Mouse (Mus musculus) forebrain, embryonic 16.5 days (tissue): ENCODE data around the gene Myo10. TPM values are rescaled to one million over a fixed set of nuclear protein-coding genes. Genes with fewer than 3 reads are reported as not detected.
A peak's percentile ranks its signal among the peaks of the same experiment; 100 is the strongest.

Experiments
- ATAC-seq: fragments of 200-750 bp; cut with Nextera tagmentation; 2 replicates; pipeline ENCODE4 v1.8.0; 2017; ENCODE audit warnings: mild to moderate bottlenecking, moderate library complexity
- H3K27ac ChIP-seq: fragments of 300-500 bp; sonication (generic); 2 replicates; pipeline ENCODE4 v1.5.1; 2014; ENCODE audit warnings: low read length, control low read depth
- H3K27me3 ChIP-seq: fragments of 300-500 bp; sonication (generic); replicated peaks from 2 replicates; pipeline ENCODE4 v1.6.1; 2014; ENCODE audit warnings: low read length; ENCODE audit not compliant: control insufficient read depth, insufficient read depth
- H3K36me3 ChIP-seq: fragments of 300-500 bp; sonication (generic); 2 replicates; pipeline ENCODE4 v1.6.1; 2014; ENCODE audit not compliant: control insufficient read depth, insufficient read depth
- H3K4me1 ChIP-seq: fragments of 300-500 bp; sonication (generic); replicated peaks from 2 replicates; pipeline ENCODE4 v1.6.1; 2014; ENCODE audit warnings: low read length; ENCODE audit not compliant: control insufficient read depth, insufficient read depth
- H3K4me2 ChIP-seq: fragments of 300-500 bp; sonication (generic); 2 replicates; pipeline ENCODE4 v1.6.1; 2014; ENCODE audit warnings: mild to moderate bottlenecking, low read length, control low read depth
- H3K4me3 ChIP-seq: fragments of 300-500 bp; sonication (generic); replicated peaks from 2 replicates; pipeline ENCODE4 v1.5.1; 2014; ENCODE audit warnings: mild to moderate bottlenecking, low read length, control low read depth
- H3K9ac ChIP-seq: fragments of 300-500 bp; sonication (generic); replicated peaks from 2 replicates; pipeline ENCODE4 v1.6.1; 2014; ENCODE audit warnings: low read depth, low read length, control low read depth
- H3K9me3 ChIP-seq: fragments of 300-500 bp; sonication (generic); 2 replicates; pipeline ENCODE4 v1.6.1; 2016; ENCODE audit warnings: low read length; ENCODE audit not compliant: control insufficient read depth
- WGBS: fragments of 180-500 bp; shearing (Covaris S2); extraction: QIAGEN DNeasy Blood & Tissue Kit; methylation state at CpG from one replicate; pipeline ENCODE4 v1.1.7; 2014; 5-methylcytosine and 5-hydroxymethylcytosine counted together
- polyA plus RNA-seq: library from polyadenylated mRNA; unstranded; fragments of >200 nt; fragmentation: Nextera tagmentation; extraction: Ambion mirVana; gene quantifications from 2 replicates; pipeline ENCODE4 v1.2.1, GENCODE M21; 2015

The Myo10 gene
- 38.4 and 44.8 TPM in 2 replicates for polyA plus RNA-seq

DNA sequence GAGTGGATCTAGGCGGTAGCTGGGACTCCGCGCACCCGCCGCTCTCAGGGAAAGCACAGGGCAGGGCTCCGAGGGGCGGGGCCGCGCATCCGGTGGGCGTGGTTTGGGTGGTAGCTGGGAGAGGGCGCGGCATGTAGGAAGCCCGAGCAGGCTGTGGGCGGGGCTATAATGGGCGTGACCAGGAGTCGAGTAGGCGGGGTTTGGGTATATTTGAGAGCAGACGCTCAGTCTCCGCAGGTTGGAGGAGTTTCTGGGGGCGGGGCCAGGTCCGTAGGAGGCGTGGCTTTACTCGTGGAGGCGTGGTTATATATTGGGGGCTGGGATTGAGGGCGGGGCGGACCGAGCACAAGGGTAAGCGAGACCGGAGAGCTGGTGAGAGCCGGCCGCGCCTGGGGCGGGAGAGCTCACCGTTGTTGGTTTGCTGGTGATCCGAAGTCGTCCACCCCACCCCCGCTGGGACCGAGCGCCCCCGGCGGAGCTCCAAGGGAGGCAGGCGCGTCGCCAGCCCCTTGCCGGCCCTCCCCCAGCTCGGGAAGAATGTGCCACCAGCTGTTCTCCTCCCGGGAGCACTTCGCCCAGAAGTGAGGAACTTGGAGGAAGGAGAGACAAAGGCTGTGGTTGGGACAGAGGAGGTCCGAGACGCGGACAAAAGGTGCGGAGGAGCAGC lies at the start of gene Myo10:
Myo10 (plus strand) TSS at position 326 of the 667 bp plus-strand sequence.
- Histone ChIP-seq H3K9me3 (no peaks in the 10 kb centered on the region), H3K4me1 (peaks cover 10% of the 10 kb centered on the region), H3K4me3 (peak within 1 kb of the TSS; percentile 69), H3K27ac (no peak within 1 kb of the TSS), H3K27me3 (peaks cover 38% of the 10 kb centered on the region), H3K36me3 (no peaks in the 10 kb centered on the region), H3K4me2 (peak within 1 kb of the TSS; percentile 100), H3K9ac (peak within 1 kb of the TSS; percentile 64)
- under 1% methylated on average over 53 of the region's 53 CpGs for WGBS
- peak; percentile 94 for ATAC-seq

DNA sequence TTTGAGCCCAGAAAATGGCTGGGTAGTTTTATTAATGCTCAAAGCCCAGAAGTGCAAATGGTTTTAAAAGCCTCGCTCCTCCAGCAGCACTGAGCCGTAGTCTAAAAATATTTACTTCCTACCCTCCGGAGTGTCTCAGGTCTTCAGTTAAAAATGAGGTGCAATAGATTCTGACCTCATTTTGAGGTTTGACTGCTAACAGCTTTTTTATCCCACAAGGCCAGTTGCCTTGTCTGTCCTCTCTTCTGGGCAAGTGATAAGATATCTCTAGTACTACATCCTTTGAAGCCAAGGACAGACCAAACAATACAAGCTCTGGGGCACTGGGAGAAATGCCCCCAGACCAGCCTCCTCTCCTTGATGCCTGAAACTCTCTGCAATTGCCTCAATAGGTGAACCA lies 49.2 kb upstream of the Myo10 start:
- no peaks in the 10 kb centered on the region for H3K27me3 ChIP-seq
- H3K9ac ChIP-seq = no peak overlapping the region
- no peaks in the 10 kb centered on the region for H3K36me3 ChIP-seq
- no peak overlapping the region for H3K27ac ChIP-seq
- H3K4me2 ChIP-seq = no peak overlapping the region
- no peak for ATAC-seq
- no peak overlapping the region for H3K4me3 ChIP-seq
- H3K9me3 ChIP-seq = no peaks in the 10 kb centered on the region
- 89% methylated on average over 3 of the region's 3 CpGs for WGBS
- H3K4me1 ChIP-seq = no peaks in the 10 kb centered on the region

DNA sequence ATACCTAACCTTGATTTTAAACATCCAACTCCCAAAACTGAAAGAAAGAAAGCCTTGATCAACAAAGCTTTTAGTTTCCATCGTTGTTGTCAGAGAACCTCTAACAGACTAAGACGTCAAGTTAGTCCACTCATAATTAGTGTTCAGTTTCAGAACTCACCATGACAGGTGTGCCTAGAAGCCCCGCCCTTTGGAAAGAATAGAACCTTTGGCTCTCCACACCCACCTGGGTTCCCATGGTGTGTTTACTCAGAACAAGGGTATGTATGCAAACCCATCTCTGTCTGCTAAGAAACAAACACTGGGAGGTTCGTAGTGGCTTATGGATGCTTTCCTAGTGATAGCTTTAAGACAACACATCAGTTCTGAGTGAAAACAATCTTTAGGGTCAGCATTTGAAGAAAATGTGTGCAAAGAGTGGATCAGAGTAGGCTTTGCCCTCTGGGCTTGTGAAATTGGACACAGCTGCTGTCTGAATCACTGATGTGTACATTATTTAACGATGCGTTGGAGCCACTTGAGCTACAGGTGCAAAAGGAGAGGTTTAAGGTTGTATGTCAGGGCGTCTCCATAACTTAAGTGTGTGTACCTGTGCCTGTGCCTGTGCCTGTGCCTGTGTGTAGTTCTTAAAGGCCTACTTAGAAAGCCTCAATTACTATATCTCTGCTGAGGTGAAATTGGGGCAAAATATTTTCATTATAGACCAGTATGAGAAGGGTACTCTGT lies 48.3 kb upstream of the Myo10 start:
- Histone ChIP-seq H3K9me3 (no peaks in the 10 kb centered on the region), H3K4me3 (no peak overlapping the region), H3K36me3 (no peaks in the 10 kb centered on the region), H3K27me3 (no peaks in the 10 kb centered on the region), H3K9ac (no peak overlapping the region), H3K4me2 (no peak overlapping the region), H3K4me1 (no peaks in the 10 kb centered on the region), H3K27ac (no peak overlapping the region)
- WGBS = 74% methylated on average over 7 of the region's 7 CpGs
- ATAC-seq = no peak

DNA sequence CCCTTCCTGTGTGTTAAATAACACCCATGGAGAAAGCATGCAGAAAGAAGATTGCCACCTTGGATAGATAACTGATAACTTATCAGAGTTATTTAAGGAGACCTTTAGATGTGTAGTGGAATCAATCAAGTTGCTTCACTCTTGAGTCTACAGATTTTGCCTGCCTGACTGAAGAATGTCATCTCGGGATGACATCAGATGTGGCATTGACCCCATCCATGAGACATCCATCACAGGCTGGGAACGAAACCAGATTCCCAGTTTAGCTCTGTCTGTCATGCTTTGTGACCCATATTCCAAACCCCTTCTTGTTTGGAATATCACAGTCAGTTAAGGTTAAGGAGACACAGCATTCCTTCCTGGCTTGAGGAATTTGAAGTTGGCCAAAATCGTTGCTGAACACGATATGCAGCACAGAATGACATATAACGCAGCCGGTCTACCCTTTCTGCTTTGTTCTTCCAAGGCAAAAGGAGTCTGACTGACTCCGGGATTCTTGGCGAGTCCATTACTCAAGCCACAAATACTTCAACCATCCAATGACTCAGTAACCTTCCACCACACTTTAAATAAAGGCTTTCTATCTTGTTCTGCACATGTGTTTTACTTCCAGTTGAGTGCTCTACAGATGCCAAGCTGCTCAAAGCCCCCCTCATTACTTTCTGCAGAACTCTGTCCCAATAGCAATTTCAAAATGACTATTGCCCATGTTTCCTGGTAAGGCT lies 44.8 kb upstream of the Myo10 start:
- H3K36me3 ChIP-seq = no peaks in the 10 kb centered on the region
- no peaks in the 10 kb centered on the region for H3K4me1 ChIP-seq
- no peak overlapping the region for H3K4me3 ChIP-seq
- no peaks in the 10 kb centered on the region for H3K27me3 ChIP-seq
- no peak overlapping the region for H3K4me2 ChIP-seq
- no peaks in the 10 kb centered on the region for H3K9me3 ChIP-seq
- ATAC-seq = no peak
- H3K27ac ChIP-seq = no peak overlapping the region
- 91% methylated on average over 8 of the region's 8 CpGs for WGBS
- no peak overlapping the region for H3K9ac ChIP-seq

DNA sequence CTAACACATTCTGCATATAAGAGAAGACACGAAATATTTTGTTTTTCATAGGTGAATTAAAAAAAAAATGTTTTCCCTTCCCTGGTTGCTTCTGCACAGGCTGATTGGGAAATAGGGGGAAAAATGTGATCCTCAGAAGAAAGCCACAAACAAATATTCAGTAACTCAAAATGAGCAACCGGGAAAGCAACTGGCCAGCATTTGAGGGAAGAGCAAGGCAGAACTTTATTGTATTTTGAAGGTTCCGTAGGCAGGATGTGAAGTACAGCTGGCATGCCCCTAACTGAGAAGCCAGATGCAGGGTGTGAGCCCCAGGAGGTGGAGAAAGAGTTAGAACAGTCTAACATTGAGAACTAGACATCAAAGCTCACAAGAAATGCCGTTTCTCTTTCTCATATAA lies 44.0 kb upstream of the Myo10 start:
- ATAC-seq = no peak
- H3K4me3 ChIP-seq = no peak overlapping the region
- H3K27me3 ChIP-seq = no peaks in the 10 kb centered on the region
- H3K9me3 ChIP-seq = no peaks in the 10 kb centered on the region
- H3K4me1 ChIP-seq = no peaks in the 10 kb centered on the region
- H3K27ac ChIP-seq = no peak overlapping the region
- H3K4me2 ChIP-seq = no peak overlapping the region
- no peak overlapping the region for H3K9ac ChIP-seq
- 86% methylated on average over 4 of the region's 4 CpGs for WGBS
- H3K36me3 ChIP-seq = no peaks in the 10 kb centered on the region

DNA sequence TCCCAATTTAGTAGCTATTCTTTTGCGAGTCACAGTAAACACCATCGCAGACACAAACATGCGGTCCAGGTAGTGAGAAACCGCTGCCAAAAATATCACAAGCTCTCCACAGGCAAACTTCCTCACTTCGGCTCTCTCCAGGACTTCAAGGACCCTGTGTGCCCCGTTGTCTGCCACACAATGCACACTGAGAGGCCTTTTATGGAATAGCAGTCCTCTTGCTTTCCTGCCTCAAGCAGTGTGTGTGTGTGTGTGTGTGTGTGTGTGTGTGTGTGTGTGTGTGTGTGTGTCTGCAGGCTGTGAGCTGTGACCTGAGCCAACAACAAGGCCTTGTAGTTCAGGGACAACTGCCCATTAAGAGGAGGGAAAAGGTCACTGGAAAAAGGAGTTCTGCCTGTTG lies 41.6 kb upstream of the Myo10 start:
- no peak for ATAC-seq
- H3K9ac ChIP-seq = no peak overlapping the region
- H3K4me1 ChIP-seq = no peaks in the 10 kb centered on the region
- 66% methylated on average over 6 of the region's 6 CpGs for WGBS
- H3K36me3 ChIP-seq = no peaks in the 10 kb centered on the region
- H3K27me3 ChIP-seq = no peaks in the 10 kb centered on the region
- no peak overlapping the region for H3K27ac ChIP-seq
- H3K4me2 ChIP-seq = no peak overlapping the region
- H3K9me3 ChIP-seq = no peaks in the 10 kb centered on the region
- no peak overlapping the region for H3K4me3 ChIP-seq

DNA sequence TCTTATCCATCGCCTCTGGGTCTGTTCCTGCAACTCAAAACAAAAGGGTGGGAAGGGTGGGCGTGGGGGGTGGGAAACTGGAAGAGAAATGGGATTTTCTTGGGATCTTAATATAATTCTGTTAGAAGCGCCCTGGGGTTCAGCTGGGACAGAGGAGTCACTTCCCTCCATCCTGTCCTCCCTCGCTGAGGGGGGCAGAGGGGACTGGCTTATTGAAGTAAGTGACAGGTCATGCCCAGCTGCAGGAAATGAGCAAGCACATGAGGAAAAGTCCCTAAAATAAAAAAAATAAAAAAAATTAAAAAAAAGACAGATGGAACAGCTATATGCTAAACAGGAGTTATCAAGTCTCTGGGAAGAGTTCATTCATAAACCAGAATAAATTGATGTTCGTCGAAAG lies 40.3 kb upstream of the Myo10 start:
- H3K4me3 ChIP-seq = no peak overlapping the region
- 71% methylated on average over 6 of the region's 6 CpGs for whole genome bisulfite sequencing
- no peak overlapping the region for H3K9ac ChIP-seq
- no peaks in the 10 kb centered on the region for H3K36me3 ChIP-seq
- H3K27ac ChIP-seq = no peak overlapping the region
- no peak for ATAC-seq
- no peak overlapping the region for H3K4me2 ChIP-seq
- no peaks in the 10 kb centered on the region for H3K4me1 ChIP-seq
- no peaks in the 10 kb centered on the region for H3K9me3 ChIP-seq
- H3K27me3 ChIP-seq = no peaks in the 10 kb centered on the region

DNA sequence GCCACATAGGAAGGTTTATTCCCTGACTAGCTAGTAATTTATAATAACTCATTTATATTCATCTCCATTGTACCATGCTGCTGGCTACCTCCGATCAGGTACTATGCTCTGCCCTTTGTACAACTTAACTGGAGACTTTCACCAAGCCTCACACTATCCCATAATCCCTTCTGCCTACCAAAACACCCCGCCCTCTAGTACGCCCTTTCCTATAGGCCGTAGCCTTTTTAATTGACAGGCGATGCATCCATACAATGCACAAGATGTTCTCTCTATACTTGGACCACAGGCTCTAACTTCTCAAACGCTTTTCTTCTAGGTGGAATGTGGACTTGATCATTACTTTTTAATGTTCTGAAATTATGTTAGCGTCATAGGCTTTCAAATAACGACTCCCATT lies 39.0 kb upstream of the Myo10 start:
- no peaks in the 10 kb centered on the region for H3K36me3 ChIP-seq
- 93% methylated on average over 8 of the region's 8 CpGs for WGBS
- H3K4me2 ChIP-seq = no peak overlapping the region
- no peak overlapping the region for H3K9ac ChIP-seq
- no peaks in the 10 kb centered on the region for H3K9me3 ChIP-seq
- no peaks in the 10 kb centered on the region for H3K4me1 ChIP-seq
- H3K4me3 ChIP-seq = no peak overlapping the region
- no peak overlapping the region for H3K27ac ChIP-seq
- no peak for ATAC-seq
- H3K27me3 ChIP-seq = no peaks in the 10 kb centered on the region

DNA sequence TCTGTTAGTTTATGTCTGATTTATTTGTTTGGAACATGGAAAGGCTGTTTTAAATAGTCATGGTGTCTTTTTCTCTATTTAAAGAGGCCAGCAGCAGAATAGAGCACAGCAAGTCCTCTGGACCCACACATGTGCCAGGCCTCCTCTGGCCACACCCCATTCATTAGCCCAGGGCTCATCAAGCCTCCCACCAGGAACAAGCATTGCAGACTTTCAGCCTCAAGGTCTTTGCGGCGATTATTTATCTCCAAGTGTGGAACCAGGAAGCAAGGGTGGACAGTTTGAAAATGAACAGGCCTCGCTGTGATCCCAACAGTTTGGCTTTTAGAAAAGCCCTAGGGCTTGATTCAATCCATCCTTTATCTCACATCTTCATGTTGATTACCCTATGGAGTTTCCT lies 35.5 kb upstream of the Myo10 start:
- no peak overlapping the region for H3K27ac ChIP-seq
- WGBS = 78% methylated on average over 3 of the region's 3 CpGs
- H3K27me3 ChIP-seq = no peaks in the 10 kb centered on the region
- H3K9ac ChIP-seq = no peak overlapping the region
- H3K4me2 ChIP-seq = no peak overlapping the region
- H3K4me3 ChIP-seq = no peak overlapping the region
- H3K4me1 ChIP-seq = no peaks in the 10 kb centered on the region
- H3K9me3 ChIP-seq = no peaks in the 10 kb centered on the region
- H3K36me3 ChIP-seq = no peaks in the 10 kb centered on the region
- no peak for ATAC-seq
